Mouse (Mus musculus) ovary, postnatal 10 days (tissue): ENCODE data around the gene Zbtb16.

Source experiments
- DNase-seq: peaks from one replicate; pipeline ENCODE4 v3.0.0; 2022; ENCODE audit warnings: low spot score

Zbtb16 gene

DNA sequence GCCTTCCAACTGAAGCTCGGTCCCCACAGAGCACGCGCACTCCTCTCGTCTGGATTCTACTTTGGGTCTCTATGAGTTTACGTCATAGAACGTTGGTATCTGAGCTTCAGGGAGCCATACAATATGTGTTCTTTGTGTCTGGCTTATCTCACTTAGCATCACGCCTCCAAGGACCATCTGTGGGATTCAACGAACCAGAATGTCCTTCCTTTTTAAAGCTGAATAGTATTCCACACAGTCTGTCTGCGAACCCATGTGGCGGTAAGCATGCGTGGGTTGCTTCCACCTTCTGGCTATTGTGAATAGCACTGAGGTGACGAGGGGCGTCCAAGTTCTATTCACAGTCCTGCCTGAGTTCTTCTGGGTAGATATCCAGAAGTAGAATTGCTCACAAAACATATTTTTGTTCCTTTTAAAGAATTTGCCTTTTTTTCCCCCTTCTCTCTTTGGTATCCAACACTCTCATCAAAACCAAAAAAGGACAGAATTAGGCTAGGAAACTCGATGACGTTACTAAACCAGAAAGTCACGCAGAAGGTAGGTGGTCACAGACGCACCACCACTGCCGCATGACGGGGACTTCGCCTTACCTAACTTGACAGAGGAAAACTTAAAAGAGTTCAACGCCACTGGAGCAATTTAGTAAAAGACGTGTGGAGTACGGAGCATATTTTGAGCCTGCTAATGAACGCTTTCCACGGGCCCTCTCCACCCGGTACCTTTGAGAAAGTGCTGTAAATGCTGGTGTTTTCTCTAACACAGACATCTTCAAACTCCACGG lies 32.4 kb downstream of the Zbtb16 start:
- DNase-seq = no peak

DNA sequence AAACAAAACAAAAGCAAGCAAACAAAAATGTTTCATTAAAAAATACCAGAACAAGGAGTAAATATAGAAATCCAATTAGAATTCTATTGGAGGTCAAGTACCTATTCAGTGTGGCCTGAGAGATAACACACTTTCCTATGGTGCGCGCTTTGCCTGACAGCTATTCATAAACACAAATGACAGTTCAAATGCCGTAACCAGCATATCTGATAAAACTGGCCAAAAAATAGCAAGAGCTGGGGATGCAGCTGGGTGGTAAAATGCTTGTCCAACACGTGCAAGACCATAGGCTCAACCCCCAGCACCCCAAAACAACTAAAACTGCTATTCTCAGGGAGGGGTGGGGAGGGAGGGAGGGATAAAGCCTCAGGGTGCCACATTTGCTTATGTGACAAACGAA lies 33.6 kb downstream of the Zbtb16 start:
- no peak for DNase-seq

GRCm38 (mm10) chr9:48801322-48801721 lies 34.7 kb downstream of the Zbtb16 start:
- no peak for DNase-seq

DNA sequence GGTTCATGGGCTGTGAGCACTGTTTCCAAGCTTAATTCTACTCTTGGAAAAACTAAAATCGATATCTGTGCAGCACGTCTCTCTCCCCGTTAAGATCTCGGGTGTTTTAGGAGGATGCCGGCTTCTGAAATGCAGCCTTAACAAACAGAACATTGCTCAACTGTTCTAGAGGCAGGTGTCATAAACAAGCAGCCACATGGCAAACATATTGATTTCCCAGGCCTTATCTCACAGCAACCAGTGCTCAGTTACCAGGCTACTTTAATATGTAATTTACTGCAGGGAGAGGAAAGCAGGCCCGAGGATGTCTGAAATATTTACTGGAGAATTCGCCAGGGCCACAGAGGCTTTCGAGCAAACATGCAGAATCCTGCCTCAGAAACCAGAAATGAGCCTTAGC lies 35.4 kb downstream of the Zbtb16 start:
- no peak for DNase-seq

GRCm38 (mm10) chr9:48798044-48798443 lies 38.0 kb downstream of the Zbtb16 start:
- no peak for DNase-seq

DNA sequence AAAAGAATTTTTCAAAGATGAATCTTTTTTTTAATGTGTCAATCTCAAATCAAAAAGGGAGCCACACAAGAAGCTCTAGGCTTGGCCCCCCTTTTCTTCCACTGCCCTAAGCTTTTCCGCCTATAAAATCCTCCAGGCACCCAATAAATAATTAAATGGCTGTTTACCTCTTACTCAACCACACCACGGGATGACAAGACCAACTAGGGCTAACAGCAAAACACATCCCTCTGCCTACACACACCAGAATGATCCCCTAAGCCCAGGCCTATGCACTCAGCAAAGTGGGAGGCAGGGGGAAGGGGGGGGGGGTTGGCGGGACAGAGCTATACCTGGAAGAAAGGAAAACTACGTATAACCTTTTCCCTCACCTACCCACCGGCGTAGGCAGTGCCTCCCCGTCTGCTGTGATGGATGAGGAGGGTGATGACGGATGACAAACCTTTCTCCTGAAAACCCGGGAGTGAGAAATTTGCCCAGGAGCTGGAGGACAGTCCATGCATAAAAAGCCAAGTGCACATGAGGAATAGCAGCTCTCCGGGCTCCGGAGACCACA lies 39.7 kb downstream of the Zbtb16 start:
- DNase-seq = no peak

GRCm38 (mm10) chr9:48795740-48796139 lies 40.3 kb downstream of the Zbtb16 start:
- DNase-seq = no peak

GRCm38 (mm10) chr9:48795095-48795494 lies 40.9 kb downstream of the Zbtb16 start:
- DNase-seq = no peak

GRCm38 (mm10) chr9:48794463-48794862 lies 41.6 kb downstream of the Zbtb16 start:
- DNase-seq = no peak

DNA sequence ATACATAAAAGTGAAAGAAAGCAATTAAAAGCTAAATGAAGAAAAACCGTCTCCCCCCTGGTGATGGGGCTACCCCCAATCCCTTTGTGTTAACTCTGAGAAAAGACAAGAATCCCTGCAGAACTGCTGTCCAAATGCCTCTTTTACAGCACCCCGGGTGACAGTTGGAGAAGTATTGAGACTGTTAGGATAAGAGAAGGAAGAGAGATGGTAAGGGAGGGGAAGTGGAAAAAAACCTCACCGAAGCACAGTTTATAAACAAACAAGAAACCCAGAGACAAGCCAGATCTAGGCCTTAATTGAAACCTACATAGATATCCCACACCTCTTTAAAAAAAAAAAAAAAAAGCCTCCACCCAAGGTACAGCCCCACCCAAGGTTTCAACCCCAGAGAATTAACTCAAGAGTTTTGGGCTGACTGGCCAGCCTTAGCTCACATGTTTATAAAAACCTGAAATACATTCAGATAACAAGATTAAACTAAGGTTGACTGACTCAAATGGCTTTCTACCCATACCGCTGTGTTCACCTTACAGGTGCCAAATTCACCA lies 42.3 kb downstream of the Zbtb16 start:
- no peak for DNase-seq

- DNase-seq = no peak
These were observed 45.4 kb downstream of the Zbtb16 start for GRCm38 (mm10) chr9:48790575-48790974.

DNA sequence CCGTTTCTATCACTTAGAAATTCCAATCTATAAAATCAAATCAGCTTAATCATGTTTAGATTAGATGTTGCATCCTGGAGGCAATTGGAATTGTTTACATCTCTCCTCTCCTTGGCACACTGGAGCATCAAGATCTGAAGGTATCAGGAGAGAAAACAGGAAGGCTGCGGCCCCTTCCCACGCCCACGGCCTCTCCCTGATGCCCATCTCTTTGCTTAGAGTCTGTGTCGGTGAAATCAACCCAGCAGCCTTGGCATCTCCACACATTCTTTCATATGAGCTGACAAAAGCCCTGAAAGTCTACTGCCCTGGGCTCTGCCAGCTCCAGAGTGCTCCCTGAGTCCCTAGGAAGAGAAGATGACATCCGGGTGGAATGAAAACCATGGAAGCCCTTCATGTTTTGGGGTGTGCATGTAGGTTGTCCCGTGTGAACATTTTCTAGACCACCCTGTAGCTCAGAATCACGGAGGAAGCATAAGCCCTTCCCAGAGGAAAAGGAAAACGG lies 48.1 kb downstream of the Zbtb16 start:
- DNase-seq = no peak

GRCm38 (mm10) chr9:48787321-48787720 lies 48.7 kb downstream of the Zbtb16 start:
- DNase-seq = no peak

DNA sequence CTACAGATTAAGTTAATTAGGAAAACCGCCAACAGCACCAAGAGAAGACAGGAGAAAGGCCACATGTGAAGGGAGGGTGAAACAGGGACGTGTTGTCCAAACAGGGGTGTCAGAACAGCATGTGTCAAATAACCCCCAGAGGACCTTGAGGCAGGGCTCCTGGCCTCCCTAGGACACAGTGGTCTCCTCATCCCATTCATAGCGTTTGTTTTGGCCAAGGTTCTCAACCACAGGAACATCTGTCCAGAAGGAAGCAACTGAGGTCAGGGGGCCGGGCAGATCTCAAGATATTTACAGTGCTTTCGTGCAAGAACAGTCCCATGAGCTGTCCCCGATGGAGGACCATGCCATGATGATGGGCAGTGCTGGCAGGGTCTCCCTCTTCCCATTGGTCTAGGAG lies 49.2 kb downstream of the Zbtb16 start:
- DNase-seq = no peak

- no peak for DNase-seq
These were observed 51.1 kb downstream of the Zbtb16 start for GRCm38 (mm10) chr9:48784937-48785336.

- no peak for DNase-seq
These were observed 52.7 kb downstream of the Zbtb16 start for GRCm38 (mm10) chr9:48783292-48783691.

- DNase-seq = no peak
These were observed 53.5 kb downstream of the Zbtb16 start for GRCm38 (mm10) chr9:48782284-48783060.

GRCm38 (mm10) chr9:48776268-48776667 lies 59.8 kb downstream of the Zbtb16 start:
- DNase-seq = no peak

DNA sequence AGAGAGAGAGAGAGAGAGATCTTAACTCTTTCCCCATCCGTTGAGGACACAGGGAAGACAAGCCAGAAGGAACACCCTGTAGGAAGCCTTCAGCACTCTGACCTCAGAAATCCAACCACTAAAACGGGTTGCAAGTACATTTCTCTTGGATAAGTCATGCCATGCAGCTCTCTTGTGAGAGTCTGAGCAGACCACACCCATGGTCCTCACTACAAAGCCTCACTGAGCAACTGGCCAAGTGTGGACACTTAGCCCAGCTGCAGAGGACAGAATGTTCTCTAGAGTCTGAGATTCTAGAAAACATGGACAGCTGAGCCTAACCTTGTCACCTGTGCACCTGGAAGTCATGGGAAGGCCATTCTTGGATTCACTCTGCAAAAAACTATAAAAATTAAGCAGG lies 60.5 kb downstream of the Zbtb16 start:
- no peak for DNase-seq

DNA sequence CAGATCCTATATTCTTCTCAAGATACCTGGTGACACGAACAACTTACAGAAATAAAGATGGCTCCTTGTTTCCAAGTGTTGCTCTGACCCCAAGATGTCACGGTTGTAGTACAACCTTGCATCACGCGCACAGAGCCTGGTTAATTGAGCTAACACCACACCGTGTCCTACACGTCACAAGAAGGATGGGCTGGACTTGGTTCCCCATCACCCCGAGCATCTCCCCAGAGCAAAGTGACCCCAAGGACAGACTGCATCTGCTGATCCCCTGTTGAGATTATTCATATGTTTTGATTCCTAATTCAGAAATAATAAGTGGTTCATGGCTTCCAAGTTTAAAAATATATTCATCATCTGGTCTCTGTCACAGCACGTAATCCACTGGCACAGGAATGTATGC lies 62.3 kb downstream of the Zbtb16 start:
- no peak for DNase-seq

DNA sequence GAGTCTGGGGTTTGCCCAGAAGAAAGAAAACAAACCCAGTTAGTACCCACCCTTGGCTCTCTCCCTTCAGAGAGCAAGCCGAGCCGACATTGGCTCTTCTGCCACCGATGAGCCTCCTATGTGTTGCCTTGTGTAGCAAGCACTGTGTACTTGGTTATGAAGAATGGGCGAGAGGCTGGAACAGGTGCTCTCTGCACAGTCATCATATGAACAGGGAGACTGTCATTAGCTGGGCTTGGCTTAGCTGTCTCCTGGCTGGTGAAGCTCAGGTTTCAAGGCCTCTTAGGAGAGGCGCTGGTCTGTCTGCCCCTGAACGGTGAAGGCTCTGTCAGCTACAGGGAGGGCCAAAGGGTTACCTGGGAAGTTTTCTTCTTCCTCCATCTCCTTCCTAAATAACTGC lies 62.9 kb downstream of the Zbtb16 start:
- DNase-seq = no peak

- DNase-seq = no peak
These were observed 64.5 kb downstream of the Zbtb16 start for GRCm38 (mm10) chr9:48771504-48771903.

- no peak for DNase-seq
These were observed 67.1 kb downstream of the Zbtb16 start for GRCm38 (mm10) chr9:48768965-48769364.
